Mouse (Mus musculus): ENCODE data around the gene Edem1.

DNA sequence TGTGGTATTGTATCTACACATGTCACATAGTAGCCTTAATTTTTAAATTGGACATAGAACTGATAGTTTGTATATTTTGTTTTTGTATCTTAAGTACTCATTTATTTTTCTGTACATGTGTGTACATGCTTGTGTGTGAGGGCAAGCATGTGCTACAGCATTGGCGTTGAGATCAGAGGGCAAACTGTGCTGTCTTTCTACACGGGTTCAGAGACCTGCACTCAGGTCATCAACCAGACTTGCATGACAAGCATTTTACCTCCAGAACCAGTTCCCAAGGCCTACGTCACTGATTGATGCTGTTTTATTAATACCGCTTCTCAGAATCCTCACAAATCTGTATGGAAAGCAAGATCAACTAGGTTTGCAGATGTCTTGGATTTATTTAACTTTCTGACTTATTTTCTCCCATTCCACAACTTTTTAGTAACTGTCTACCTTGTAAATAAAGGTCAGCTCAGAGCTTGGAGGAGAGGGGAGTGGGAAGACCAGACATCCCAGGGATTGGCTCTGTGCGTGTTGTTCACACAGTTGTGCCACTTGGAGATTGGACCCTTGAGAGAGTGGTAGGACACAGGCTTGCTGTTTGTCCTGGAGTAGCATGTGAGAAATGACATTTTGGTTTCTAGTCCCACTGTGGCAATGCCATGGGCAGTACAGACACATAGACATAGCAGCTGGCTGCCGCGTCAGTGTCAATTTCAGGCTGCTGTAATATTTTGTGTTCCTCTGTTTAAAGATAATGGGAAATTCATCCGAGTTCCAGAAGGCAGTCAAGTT is 12.6 kb downstream of the Edem1 start:
- no peak for TF ChIP-seq POLR2A (IDR thresholded peaks at IDR 0.05; ENCODE audit: borderline replicate concordance, extremely low read depth, insufficient read depth, insufficient read length, poor library complexity, severe bottlenecking)
- no peak for TF ChIP-seq CTCF (IDR thresholded peaks at IDR 0.05; ENCODE audit: borderline replicate concordance, extremely low read depth, insufficient read depth, insufficient read length)
